Mouse (Mus musculus) layer of hippocampus, adult 2 months (tissue): ENCODE measurements at regions not wholly inside any gene's neighbourhood (a gene's known extent, or its start where the extent isn't known, plus 50 kb on each side); places are given as distances from the start of the nearest gene placed in this dataset.

Experiments
- DNase-seq, 2 experiments: peaks; one replicate each; pipeline ENCODE4 v3.0.0; 2022; ENCODE audit warnings: low spot score in 2 of 2
- H3K27ac ChIP-seq: fragments of 200-600 bp; 2 replicates; pipeline ENCODE4 v1.8.1; 2022
- H3K4me3 ChIP-seq: fragments of 200-600 bp; 2 replicates; pipeline ENCODE4 v1.8.1; 2022; ENCODE audit warnings: mild to moderate bottlenecking
- CTCF ChIP-seq: fragments of 200-600 bp; conservative IDR thresholded peaks from 2 replicates; pipeline ENCODE4 v1.8.1; 2022; ENCODE audit warnings: antibody characterized with exemption, mild to moderate bottlenecking, moderate library complexity

GRCm38 (mm10) chr12:16052353-16052752 is 235.6 kb upstream of the Trib2 start:
- no peak overlapping the region for H3K4me3 ChIP-seq
- no peak for TF ChIP-seq CTCF
- H3K27ac ChIP-seq, result no peak overlapping the region
- DNase-seq, result no peak

GRCm38 (mm10) chr12:16051439-16051838 is 234.7 kb upstream of the Trib2 start:
- DNase-seq, result no peak
- H3K4me3 ChIP-seq, result no peak overlapping the region
- no peak overlapping the region for H3K27ac ChIP-seq
- TF ChIP-seq CTCF, result no peak

- TF ChIP-seq CTCF, result no peak
- DNase-seq, result no peak
- no peak overlapping the region for H3K4me3 ChIP-seq
- H3K27ac ChIP-seq, result no peak overlapping the region
These were observed 232.8 kb upstream of the Trib2 start for GRCm38 (mm10) chr12:16049545-16049944.

GRCm38 (mm10) chr12:16046643-16047042 is 229.9 kb upstream of the Trib2 start:
- Histone ChIP-seq H3K27ac (no peak overlapping the region), H3K4me3 (no peak overlapping the region)
- no peak for TF ChIP-seq CTCF
- no peak for DNase-seq

GRCm38 (mm10) chr12:16045791-16046494 is 229.2 kb upstream of the Trib2 start:
- no peak for TF ChIP-seq CTCF
- Histone ChIP-seq H3K4me3 (no peak overlapping the region), H3K27ac (no peak overlapping the region)
- no peak for DNase-seq

- Histone ChIP-seq H3K4me3 (no peak overlapping the region), H3K27ac (no peak overlapping the region)
- DNase-seq, result no peak
- no peak for TF ChIP-seq CTCF
These were observed 226.9 kb upstream of the Trib2 start for GRCm38 (mm10) chr12:16043466-16044214.

- DNase-seq, result no peak
- Histone ChIP-seq H3K27ac (no peak overlapping the region), H3K4me3 (no peak overlapping the region)
- no peak for TF ChIP-seq CTCF
These were observed 225.6 kb upstream of the Trib2 start for GRCm38 (mm10) chr12:16042362-16042761.

GRCm38 (mm10) chr12:16041129-16041528 is 224.4 kb upstream of the Trib2 start:
- Histone ChIP-seq H3K4me3 (no peak overlapping the region), H3K27ac (no peak overlapping the region)
- TF ChIP-seq CTCF, result no peak
- DNase-seq, result no peak

- no peak overlapping the region for H3K4me3 ChIP-seq
- no peak for DNase-seq
- no peak overlapping the region for H3K27ac ChIP-seq
- TF ChIP-seq CTCF, result no peak
These were observed 218.8 kb upstream of the Trib2 start for GRCm38 (mm10) chr12:16035551-16035950.

GRCm38 (mm10) chr12:16034691-16035515 is 218.2 kb upstream of the Trib2 start:
- no peak overlapping the region for H3K4me3 ChIP-seq
- no peak for TF ChIP-seq CTCF
- H3K27ac ChIP-seq, result no peak overlapping the region
- DNase-seq, result no peak

GRCm38 (mm10) chr12:16026654-16027053 is 209.9 kb upstream of the Trib2 start:
- no peak for DNase-seq
- no peak overlapping the region for H3K27ac ChIP-seq
- H3K4me3 ChIP-seq, result no peak overlapping the region
- no peak for TF ChIP-seq CTCF

- no peak overlapping the region for H3K4me3 ChIP-seq
- no peak for DNase-seq
- TF ChIP-seq CTCF, result no peak
- no peak overlapping the region for H3K27ac ChIP-seq
These were observed 206.6 kb upstream of the Trib2 start for GRCm38 (mm10) chr12:16023273-16023672.

GRCm38 (mm10) chr12:16021202-16021821 is 204.6 kb upstream of the Trib2 start:
- Histone ChIP-seq H3K27ac (no peak overlapping the region), H3K4me3 (no peak overlapping the region)
- DNase-seq, result no peak
- TF ChIP-seq CTCF, result no peak
